Mouse (Mus musculus): ENCODE data around the gene Mpzl2.

DNA sequence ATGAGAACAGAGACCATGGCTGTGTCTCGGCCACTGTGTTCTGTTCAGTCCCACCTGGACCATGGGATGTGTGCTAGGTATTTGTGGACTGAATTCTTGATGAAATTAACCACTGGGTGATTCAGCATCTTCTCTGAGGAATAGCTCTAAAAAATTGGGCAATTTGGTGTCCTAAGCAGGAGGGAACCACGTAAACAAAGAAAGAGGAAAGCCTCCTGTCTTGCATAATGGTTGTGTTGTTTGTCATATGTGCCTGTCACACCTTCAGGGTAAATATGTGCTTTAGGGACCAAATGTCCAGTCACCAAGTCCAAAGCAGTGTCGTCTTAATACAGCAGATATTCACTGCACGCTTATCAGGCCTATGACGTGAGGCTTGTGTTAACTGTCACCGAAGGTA, 24.8 kb downstream of the Mpzl2 start:
- no peak for TF ChIP-seq GATA1 (IDR thresholded peaks at IDR 0.05; ENCODE audit: borderline replicate concordance, low read length)
- no peak for TF ChIP-seq FLI1 (IDR thresholded peaks at IDR 0.05; ENCODE audit: low read length)
